Mouse (Mus musculus) forebrain, postnatal 0 days (tissue): Measurements from ENCODE around the gene Gm9958. TPM values are rescaled to one million over a fixed set of nuclear protein-coding genes. Genes with fewer than 3 reads are reported as not detected.

Experiments
- ATAC-seq: fragments of 200-750 bp; cut with Nextera tagmentation; 2 replicates; pipeline ENCODE4 v1.8.0; 2017; ENCODE audit warnings: mild to moderate bottlenecking, moderate library complexity
- DNase-seq: peaks from one replicate; pipeline ENCODE4 v3.0.0-alpha.2; 2015
- H3K27ac ChIP-seq: fragments of 300-500 bp; sonication (generic); 2 replicates; pipeline ENCODE4 v1.5.1; 2014; ENCODE audit warnings: low read depth, mild to moderate bottlenecking, antibody characterized with exemption, low read length, moderate library complexity, mixed read lengths
- H3K27me3 ChIP-seq: fragments of 300-500 bp; sonication (generic); 2 replicates; pipeline ENCODE4 v1.6.1; 2014; ENCODE audit warnings: mild to moderate bottlenecking, low read length, mixed read lengths; ENCODE audit not compliant: insufficient read depth
- H3K36me3 ChIP-seq: fragments of 300-500 bp; sonication (generic); 2 replicates; pipeline ENCODE4 v1.6.1; 2014; ENCODE audit warnings: mild to moderate bottlenecking, moderate library complexity; ENCODE audit not compliant: insufficient read depth
- H3K4me1 ChIP-seq: fragments of 300-500 bp; sonication (generic); 2 replicates; pipeline ENCODE4 v1.6.1; 2014; ENCODE audit warnings: antibody characterized with exemption; ENCODE audit not compliant: insufficient read depth
- H3K4me2 ChIP-seq: fragments of 300-500 bp; sonication (generic); 2 replicates; pipeline ENCODE4 v1.6.1; 2014; ENCODE audit warnings: low read depth, mild to moderate bottlenecking, moderate library complexity
- H3K4me3 ChIP-seq: fragments of 300-500 bp; sonication (generic); 2 replicates; pipeline ENCODE4 v1.5.1; 2014; ENCODE audit warnings: low read depth, low read length, mixed read lengths
- H3K9ac ChIP-seq: fragments of 300-500 bp; sonication (generic); 2 replicates; pipeline ENCODE4 v1.6.1; 2014; ENCODE audit warnings: mild to moderate bottlenecking
- H3K9me3 ChIP-seq: fragments of 300-500 bp; sonication (generic); 2 replicates; pipeline ENCODE4 v1.6.1; 2016; ENCODE audit warnings: low read length
- CTCF ChIP-seq: sonication (generic); IDR thresholded peaks from 2 replicates; pipeline ENCODE4 v1.5.1; 2016; ENCODE audit warnings: antibody characterized with exemption, control low read depth, low read depth
- WGBS: fragments of 180-500 bp; shearing (Covaris S2); extraction: QIAGEN DNeasy Blood & Tissue Kit; methylation state at CpG from one replicate; pipeline ENCODE4 v1.1.7; 2014; 5-methylcytosine and 5-hydroxymethylcytosine counted together
- polyA plus RNA-seq: library from polyadenylated mRNA; unstranded; fragments of >200 nt; fragmentation: Nextera tagmentation; extraction: Ambion mirVana; gene quantifications from 2 replicates; pipeline ENCODE4 v1.2.1, GENCODE M21; 2015
- total RNA-seq: library from RNA; depleted of rRNA; stranded (reverse); fragments of >200 nt; gene quantifications from 2 replicates; pipeline ENCODE4 v1.2.3, GENCODE M21; 2014

Gene Gm9958
- total and polyA plus RNA-seq, 2 experiments from 2014 or later: 1.3 to 2.5 TPM

GRCm38 (mm10) chr5:90346877-90347276 is 20.1 kb upstream of the Gm9958 start:
- no peak for ATAC-seq
- WGBS: 97% methylated on average over 3 of the region's 3 CpGs

DNA sequence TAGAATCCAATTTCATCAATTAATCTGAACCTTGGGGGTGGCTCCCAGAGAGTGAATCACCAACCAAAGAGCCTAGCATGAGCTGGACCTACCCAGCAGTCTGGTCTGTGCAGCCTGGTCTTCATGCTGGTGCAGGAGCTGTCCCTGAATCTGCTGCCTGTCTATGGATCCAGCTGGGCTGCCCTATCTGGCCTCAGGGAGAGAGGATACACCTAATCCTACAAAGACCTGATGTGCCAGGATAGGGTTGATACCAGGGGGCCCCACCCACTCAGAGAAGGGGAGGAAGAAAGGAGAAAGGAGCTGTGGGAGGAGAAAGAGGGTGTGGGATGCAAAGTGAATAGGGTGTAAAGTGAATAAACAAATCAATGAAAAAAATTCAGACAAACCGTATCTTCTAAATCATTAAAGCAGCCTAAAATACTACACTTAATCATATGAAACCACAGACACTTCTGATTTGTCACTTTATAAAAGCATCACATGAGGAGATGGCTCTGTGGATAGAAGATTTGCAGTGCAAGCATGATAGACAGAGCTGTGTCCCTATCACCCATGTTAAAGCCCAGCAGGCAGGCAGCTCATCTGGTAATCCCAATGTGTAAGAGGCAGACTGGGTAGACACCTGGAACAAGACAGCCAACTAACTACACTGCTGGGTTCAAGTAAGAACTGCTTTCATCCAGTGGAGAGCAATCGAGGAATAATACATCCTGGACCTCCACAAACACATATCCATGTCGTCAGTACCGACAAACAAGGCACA is 13.3 kb upstream of the Gm9958 start:
- no peaks in the 10 kb centered on the region for H3K27me3 ChIP-seq
- ATAC-seq (no peak), DNase-seq (no peak)
- TF ChIP-seq CTCF: no peak
- H3K4me1 ChIP-seq: no peaks in the 10 kb centered on the region
- no peaks in the 10 kb centered on the region for H3K9me3 ChIP-seq
- H3K27ac ChIP-seq: no peak overlapping the region
- no peak overlapping the region for H3K4me3 ChIP-seq
- peaks cover 6% of the 10 kb centered on the region; the same call in 1 of the 2 replicates for H3K36me3 ChIP-seq
- H3K9ac ChIP-seq: no peak overlapping the region
- no peak overlapping the region for H3K4me2 ChIP-seq
- 95% methylated on average over 4 of the region's 4 CpGs for WGBS

More at GRCm38 (mm10) chr5:90346877-90347276, 20.1 kb upstream of the Gm9958 start:
- DNase-seq: no peak
- Histone ChIP-seq H3K27me3 (no peaks in the 10 kb centered on the region), H3K4me2 (no peak overlapping the region), H3K9ac (no peak overlapping the region), H3K4me3 (no peak overlapping the region), H3K27ac (no peak overlapping the region), H3K4me1 (no peaks in the 10 kb centered on the region), H3K9me3 (no peaks in the 10 kb centered on the region), H3K36me3 (no peaks in the 10 kb centered on the region)
- TF ChIP-seq CTCF: no peak

GRCm38 (mm10) chr5:90355824-90356223 is 11.2 kb upstream of the Gm9958 start:
- Histone ChIP-seq H3K9me3 (no peaks in the 10 kb centered on the region), H3K27me3 (no peaks in the 10 kb centered on the region), H3K4me3 (no peak overlapping the region), H3K27ac (no peak overlapping the region), H3K36me3 (peaks cover 6% of the 10 kb centered on the region; the same call in 1 of the 2 replicates), H3K4me2 (no peak overlapping the region), H3K4me1 (no peaks in the 10 kb centered on the region), H3K9ac (no peak overlapping the region)
- ATAC-seq (no peak), DNase-seq (no peak)
- WGBS: 94% methylated on average over 3 of the region's 3 CpGs
- TF ChIP-seq CTCF: no peak

GRCm38 (mm10) chr5:90364526-90364925 is 2.5 kb upstream of the Gm9958 start:
- Histone ChIP-seq H3K27ac (no peak overlapping the region), H3K4me2 (peak overlapping the region; percentile 73), H3K27me3 (no peaks in the 10 kb centered on the region), H3K9ac (peak overlapping the region; percentile 96), H3K4me1 (peaks cover 11% of the 10 kb centered on the region), H3K4me3 (peak overlapping the region; percentile 97), H3K36me3 (no peaks in the 10 kb centered on the region), H3K9me3 (no peaks in the 10 kb centered on the region)
- TF ChIP-seq CTCF: peak; percentile 62
- WGBS: 3% methylated on average over 6 of the region's 6 CpGs
- ATAC-seq: no peak
- peak; percentile 59 for DNase-seq

DNA sequence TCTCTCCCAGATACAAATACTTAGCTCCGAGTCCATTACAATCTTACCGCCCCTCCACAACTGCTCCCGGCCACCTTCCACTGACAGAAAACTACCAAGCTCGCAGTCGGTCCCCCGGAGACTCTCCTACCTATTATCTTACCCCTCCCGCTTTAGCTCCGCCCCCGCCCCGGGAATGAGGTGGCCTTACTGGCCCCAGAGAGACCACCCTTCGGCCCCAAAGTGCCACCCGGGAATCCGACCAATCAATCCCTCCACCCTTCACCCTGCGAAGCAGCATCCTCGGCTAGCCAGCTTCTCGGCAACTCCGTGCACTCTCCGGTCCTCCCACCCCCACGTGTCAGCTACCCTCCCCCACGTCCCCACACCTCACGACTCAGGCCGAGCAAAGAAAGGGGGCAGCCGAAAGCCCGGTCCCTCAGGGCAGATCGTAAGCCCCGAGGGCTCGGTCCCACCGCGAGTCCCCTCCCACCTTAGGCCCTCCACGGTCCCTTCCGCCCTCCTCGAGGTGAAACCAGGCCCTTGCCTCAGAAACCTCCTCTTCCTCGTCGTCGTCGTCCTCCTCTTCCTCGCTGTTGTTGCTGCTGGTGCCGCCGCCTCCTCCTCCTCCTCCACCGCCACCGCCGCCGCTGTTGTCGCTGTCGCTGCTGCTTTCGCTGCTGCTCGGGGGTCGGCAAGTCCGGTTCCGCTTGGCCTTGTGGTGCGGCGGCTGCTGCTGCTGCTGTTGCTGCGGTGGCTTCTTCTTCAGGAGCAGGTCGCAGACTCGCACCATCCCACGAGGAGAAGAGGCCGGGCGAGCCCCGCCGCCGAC is 1.7 kb upstream of the Gm9958 start:
- Histone ChIP-seq H3K4me2 (peak overlapping the region; percentile 73), H3K36me3 (no peaks in the 10 kb centered on the region), H3K27ac (peak overlapping the region; percentile 100), H3K9ac (peak overlapping the region; percentile 96), H3K4me1 (peaks cover 11% of the 10 kb centered on the region), H3K27me3 (no peaks in the 10 kb centered on the region), H3K4me3 (peak overlapping the region; percentile 97), H3K9me3 (no peaks in the 10 kb centered on the region)
- peak; percentile 8; the same call in 1 of the 2 replicates for TF ChIP-seq CTCF
- peak; percentile 5 for ATAC-seq
- WGBS: 2% methylated on average over 55 of the region's 61 CpGs
- peak; percentile 47 for DNase-seq

DNA sequence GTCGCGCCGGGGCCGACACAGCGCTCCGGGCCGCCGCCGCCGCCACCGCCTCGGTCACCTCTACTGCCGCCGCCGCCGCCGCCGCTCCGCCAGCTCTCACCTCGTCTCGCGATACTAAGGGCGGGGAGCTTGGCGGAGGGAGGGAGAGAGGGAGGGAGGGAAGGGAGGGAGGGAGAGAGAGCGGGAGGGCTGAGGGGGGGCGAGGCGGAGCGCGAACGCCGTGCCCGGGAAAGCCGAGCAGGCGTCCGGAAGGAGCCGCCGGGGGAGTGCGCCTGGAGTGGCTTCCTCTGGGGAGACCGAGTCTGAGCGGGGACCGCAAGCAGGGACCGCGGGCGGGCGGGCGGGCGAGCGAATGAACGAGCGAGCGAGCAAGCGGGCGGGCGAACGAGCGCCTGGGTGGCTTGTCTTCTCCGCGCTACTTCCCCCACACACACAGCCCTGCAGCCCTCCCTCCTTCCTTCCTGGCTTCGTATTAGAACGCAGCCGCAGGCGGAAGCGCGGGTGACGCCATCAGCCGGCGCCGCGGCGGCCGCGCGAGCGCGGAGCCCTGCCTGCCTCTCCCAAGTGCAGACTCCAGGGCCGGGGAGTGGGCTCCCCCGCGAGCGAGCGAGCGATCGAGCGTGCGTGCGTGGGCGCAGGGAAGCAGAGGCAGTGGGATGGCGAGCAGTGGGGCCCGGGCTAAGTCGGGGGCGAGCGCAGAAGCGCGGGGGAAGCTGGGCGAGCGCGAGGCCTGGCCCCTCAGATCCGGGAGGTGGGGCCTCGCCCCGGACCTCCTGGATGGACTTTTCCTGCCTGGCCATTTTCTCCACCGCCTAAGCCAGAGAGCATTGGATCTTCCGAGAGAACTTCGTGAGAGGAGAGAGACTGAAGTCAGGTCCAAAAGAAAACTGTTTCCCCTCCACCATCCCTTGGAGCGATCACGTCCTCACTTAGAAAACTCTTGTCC is 610 bp upstream of the Gm9958 start, which contains the start of gene Ankrd17:
Gene Ankrd17 (minus strand): TSS at position 457 of the 946 bp plus-strand sequence.
- H3K9me3 ChIP-seq: no peaks in the 10 kb centered on the region; the same call in 1 of the 2 replicates
- H3K4me3 ChIP-seq: peak within 1 kb of the TSS; percentile 97
- DNase-seq: peak; percentile 95
- ATAC-seq: peak; percentile 95
- no peak for TF ChIP-seq CTCF
- 3% methylated on average over 81 of the region's 104 CpGs for WGBS
- H3K4me1 ChIP-seq: peaks cover 11% of the 10 kb centered on the region
- no peaks in the 10 kb centered on the region for H3K27me3 ChIP-seq
- peak within 1 kb of the TSS; percentile 96 for H3K9ac ChIP-seq
- peak within 1 kb of the TSS; percentile 100 for H3K27ac ChIP-seq
- H3K4me2 ChIP-seq: peak within 1 kb of the TSS; percentile 73
- no peaks in the 10 kb centered on the region for H3K36me3 ChIP-seq
